Mouse (Mus musculus) testis, adult 2 months (tissue): Measurements from ENCODE around the gene Fnbp4.

ENCODE experiments used
- CTCF ChIP-seq: fragments of 200-500 bp; IDR thresholded peaks from 2 replicates; pipeline ENCODE4 v1.5.1; 2012; ENCODE audit warnings: low read depth, mild to moderate bottlenecking, inconsistent platforms, low read length, moderate library complexity; ENCODE audit not compliant: control insufficient read depth, insufficient read depth, insufficient replicate concordance
- POLR2A ChIP-seq: fragments of 200-500 bp; IDR thresholded peaks from 2 replicates; pipeline ENCODE4 v1.6.1; 2012; ENCODE audit warnings: low read depth, mild to moderate bottlenecking, inconsistent platforms, low read length, moderate library complexity; ENCODE audit not compliant: control insufficient read depth

DNA sequence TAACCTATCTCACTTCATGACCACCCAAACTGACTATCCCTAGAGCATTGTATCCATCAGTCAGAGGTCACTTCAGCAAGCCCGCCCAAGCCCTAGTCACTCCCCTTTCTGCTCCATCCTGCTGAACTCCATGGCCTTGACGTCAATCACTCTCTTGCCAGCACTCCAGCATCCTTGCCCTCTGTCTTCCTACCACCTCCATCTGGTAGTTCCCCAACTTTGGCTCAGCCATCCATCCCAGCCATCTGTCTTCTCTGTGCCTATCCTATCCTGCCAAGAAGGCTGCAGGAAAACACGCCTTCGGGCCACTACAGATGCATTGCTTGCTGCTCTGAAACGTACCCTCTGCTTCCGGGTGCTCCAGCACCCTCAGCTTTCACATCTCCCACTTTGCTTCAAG lies 78.6 kb downstream of the Fnbp4 start:
- no peak for TF ChIP-seq CTCF
- no peak for TF ChIP-seq POLR2A
